Mouse (Mus musculus) heart, postnatal 36 days (tissue): ENCODE results near the gene Brsk1. TPM values are rescaled to one million over a fixed set of nuclear protein-coding genes. Genes with fewer than 3 reads are reported as not detected.
A peak's percentile ranks its signal among the peaks of the same experiment; 100 is the strongest.

Experiments
- DNase-seq, 2 experiments: peaks; one replicate each; pipeline ENCODE4 v3.0.0; 2021 to 2022
- intact Hi-C: fragments of 180-260 bp; cut with DNase I; formaldehyde crosslinking; loops from one replicate; pipeline ENCODE4 v1.15.1; 2025
- total RNA-seq, 2 experiments: library from RNA; stranded (reverse); gene quantifications; 2 replicates each; pipeline ENCODE4 v1.2.3; 2021

The Brsk1 gene
- total RNA-seq, 2 experiments from 2014 or later = 1.2 TPM

- intact Hi-C loops = no loop called here
- no peak for DNase-seq
Measured at GRCm38 (mm10) chr7:4663742-4664141, 26.7 kb upstream of the Brsk1 start.

DNA sequence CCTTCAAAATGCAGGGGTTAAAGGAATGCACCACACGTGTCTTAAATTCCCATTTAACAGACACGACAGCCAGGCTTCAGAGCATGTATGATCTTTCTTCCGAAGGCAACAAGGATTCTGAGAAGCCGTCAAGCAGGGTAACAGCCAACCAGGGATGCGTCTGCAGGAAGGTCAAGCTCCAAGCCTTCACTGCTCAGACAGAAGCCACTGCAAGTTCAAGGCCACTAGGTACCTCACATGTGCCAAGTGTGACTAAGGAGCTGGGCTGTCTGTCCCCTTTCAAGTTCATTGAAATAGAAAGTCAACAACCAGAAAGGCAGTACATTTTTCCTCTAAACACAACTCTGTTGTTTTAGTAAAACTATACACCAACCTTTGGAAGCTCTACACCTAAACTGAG lies 23.5 kb upstream of the Brsk1 start:
- intact Hi-C loops = no loop called here
- DNase-seq = no peak

GRCm38 (mm10) chr7:4668506-4668905 lies 21.9 kb upstream of the Brsk1 start:
- intact Hi-C loops = no loop called here
- no peak for DNase-seq

GRCm38 (mm10) chr7:4669156-4669555 lies 21.2 kb upstream of the Brsk1 start:
- intact Hi-C loops = no loop called here
- DNase-seq = no peak

GRCm38 (mm10) chr7:4670655-4671255 lies 19.6 kb upstream of the Brsk1 start:
- intact Hi-C loops = no loop called here
- DNase-seq = no peak

DNA sequence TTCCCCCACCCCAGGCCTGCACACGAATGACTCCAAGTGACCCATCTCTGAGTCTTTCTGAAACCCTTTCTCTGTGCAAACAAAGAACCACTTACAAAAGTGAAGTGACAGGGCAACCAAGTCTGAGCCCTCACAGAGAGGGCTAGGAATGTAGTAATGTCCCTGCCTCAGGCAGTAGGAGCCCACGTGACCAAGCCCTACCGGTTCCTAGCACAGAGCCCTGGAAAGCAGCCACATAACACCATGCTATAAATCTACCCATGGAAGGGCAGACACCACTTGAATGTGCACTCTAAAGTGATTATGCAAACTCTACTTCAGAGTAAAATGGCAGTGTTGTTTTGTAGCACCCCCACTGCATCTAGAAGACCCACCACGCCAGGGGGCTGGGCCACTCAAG lies 18.4 kb upstream of the Brsk1 start:
- intact Hi-C loops = no loop called here
- no peak for DNase-seq

- intact Hi-C loops = no loop called here
- DNase-seq = no peak
Measured at GRCm38 (mm10) chr7:4674114-4674731, 16.2 kb upstream of the Brsk1 start.

- intact Hi-C loops = no loop called here
Measured at GRCm38 (mm10) chr7:4675200-4675599, 15.2 kb upstream of the Brsk1 start.

GRCm38 (mm10) chr7:4683307-4683706 lies 7.1 kb upstream of the Brsk1 start:
- intact Hi-C loops = no loop called here
- no peak for DNase-seq

More at GRCm38 (mm10) chr7:4675200-4675599, 15.2 kb upstream of the Brsk1 start:
- no peak for DNase-seq

GRCm38 (mm10) chr7:4684203-4684602 lies 6.2 kb upstream of the Brsk1 start:
- intact Hi-C loops = no loop called here
- no peak for DNase-seq

DNA sequence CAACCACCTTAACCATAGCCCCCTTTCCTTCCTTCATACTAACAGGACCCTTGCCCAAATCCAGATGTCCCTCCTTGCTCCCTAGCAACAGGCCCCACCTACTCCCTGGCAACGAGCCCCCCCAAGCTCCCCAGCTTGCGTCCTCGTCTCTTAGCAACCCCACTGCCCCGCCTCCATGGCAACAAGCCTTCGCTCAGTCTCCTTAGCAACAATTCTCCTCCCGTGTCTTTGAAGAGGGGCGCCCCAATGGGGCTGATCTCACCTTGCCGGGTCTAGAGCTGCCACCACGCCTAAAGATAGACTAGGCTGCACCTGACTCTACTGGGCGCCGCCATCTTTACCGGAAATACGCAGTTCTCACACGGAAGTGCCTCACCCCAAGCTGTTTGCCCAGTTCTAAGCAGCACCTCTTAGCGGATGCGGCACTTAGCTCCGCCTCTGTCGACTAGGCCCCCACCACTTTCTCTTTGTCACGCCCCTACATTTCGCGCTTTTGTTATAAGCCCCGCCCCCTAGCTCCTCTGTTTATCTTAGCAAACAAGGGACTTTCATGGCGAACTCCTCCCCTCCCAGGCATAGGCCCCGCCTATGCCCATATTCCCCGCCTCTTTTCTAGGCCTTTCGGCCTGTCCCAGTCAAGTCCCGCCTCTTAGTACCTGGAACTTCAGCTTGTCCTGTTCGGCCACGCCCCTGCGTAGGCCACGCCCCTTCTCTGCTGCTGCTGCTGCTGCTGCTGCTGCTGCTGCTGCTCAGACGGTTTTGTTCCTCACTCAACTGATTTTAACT lies 5.6 kb upstream of the Brsk1 start, which contains the start of gene Hspbp1:
TSS of gene Hspbp1 (minus strand) at position 437 of the 786 bp plus-strand sequence.
- intact Hi-C loops = loop anchor here (1.0 kb wide), 1 partner anchor 25 kb away; no protein-coding TSS in a partner anchor
- DNase-seq = peak; percentile 91 to 93

DNA sequence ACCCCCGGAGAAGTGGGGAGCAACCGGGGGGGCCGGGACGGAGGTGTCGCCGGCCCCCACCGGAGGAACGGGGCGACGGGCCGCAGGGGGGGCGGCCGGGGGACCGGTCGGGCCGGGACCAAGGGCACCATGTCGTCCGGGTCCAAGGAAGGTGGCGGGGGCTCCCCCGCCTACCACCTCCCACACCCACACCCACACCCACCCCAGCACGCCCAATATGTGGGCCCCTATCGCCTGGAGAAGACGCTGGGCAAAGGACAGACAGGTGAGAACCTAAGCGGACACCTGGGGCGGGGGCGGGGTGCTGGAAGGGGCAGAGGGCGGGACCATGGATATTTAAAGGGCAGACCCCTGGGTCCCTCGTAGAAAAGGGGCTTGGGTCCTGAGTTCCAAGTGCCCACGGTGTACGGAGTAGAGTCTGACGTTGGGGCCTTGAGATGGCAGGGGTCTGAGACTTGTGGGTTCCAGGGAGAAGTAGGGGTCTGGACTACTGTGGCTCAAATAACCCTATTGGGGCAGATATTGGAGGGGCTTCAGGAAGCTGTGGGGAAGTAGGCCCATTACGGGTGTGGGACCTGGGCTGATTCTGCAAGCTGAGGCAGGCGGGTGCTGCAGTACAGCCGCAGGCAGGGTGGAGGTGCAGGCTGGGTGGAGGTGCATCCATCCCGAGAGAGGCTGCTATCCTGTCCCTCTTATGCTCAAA lies 698 bp downstream of the Brsk1 start:
- intact Hi-C loops = no loop called here
- DNase-seq = no peak

DNA sequence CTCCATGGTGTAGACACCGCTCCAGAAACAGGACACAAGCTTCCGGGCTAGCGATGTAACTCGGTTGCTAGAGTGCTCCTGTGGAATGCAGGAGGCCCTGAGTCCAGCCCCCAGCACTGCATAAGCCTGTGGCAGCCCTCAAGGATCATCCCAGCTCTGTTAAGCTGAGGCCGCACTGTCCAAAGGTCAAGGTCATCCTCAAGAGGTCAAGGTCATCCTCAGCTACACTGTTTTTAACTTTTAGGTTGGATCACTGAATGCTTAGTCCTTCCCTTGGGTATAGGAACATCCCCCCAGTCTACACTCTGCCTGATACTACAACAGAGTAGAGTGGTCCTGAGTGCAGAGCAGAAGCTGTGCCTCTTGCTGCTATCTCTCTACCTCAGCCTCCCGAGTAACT lies 2.6 kb downstream of the Brsk1 start:
- DNase-seq = no peak
- intact Hi-C loops = no loop called here

DNA sequence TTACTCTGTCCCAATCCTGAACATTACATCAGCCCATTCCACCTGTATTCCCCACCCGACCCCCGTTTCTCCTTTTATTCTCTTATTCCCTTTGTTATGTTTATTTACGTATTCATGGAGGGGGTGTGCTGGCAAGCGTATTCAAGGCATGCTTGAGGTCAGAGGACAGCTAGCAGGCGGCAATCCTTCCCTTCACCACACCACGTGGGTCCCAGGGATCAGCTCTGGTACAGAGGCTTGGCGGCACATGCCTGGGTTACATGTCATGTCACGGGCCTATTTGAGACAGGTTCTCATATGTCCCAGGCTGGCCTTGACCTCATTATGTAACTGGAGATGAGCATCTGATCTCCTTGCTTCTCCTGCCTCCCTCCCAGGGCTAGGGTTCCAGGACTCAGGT lies 11.9 kb downstream of the Brsk1 start:
- no peak for DNase-seq
- intact Hi-C loops = no loop called here

DNA sequence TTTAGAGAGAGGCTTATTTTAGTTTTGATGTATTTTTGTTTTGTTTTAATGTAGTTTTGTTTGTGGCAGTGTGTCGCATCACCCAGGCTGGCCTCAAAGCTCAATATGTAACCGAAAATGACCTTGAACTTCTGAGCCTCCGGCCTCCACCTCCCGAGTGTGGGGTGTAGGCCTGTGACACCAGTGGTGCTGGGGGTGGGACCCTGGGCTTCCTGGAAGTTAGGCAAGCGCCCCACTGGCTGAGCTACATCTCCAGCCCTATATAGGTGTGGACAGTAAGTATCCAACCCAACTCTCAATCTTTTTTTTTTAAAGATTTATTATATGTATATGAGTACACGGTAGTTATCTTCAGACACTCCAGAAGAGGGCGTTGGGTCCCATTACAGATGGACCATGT lies 12.8 kb downstream of the Brsk1 start:
- intact Hi-C loops = no loop called here
- DNase-seq = no peak

- peak in 1 of 2 experiments; percentile 53 for DNase-seq
- intact Hi-C loops = no loop called here
Measured at GRCm38 (mm10) chr7:4705098-4705497, 14.7 kb downstream of the Brsk1 start.

GRCm38 (mm10) chr7:4712594-4712993 lies 22.2 kb downstream of the Brsk1 start:
- DNase-seq = no peak
- intact Hi-C loops = no loop called here

DNA sequence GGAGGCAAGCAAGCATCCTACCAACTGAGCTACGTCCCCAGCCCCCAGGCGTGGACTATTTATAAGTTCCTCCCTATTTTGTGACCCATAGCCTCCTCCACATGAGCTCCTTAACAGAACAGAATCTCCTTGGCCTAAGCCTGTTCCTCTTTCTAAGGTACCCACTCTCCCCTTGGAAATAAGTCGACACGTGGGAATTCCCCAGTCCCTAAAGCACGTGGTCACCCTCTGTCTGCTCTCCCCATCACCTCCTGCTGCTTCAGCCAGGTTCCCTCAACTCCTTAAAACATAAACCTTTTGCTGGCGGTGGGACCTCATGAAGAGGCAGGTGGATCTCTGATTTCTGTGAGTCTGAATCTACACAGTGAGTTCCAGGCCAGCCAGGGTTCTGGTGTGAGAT lies 26.6 kb downstream of the Brsk1 start:
- no peak for DNase-seq
- intact Hi-C loops = no loop called here

- intact Hi-C loops = no loop called here
- DNase-seq = no peak
Measured at GRCm38 (mm10) chr7:4719276-4719675, 28.9 kb downstream of the Brsk1 start.

DNA sequence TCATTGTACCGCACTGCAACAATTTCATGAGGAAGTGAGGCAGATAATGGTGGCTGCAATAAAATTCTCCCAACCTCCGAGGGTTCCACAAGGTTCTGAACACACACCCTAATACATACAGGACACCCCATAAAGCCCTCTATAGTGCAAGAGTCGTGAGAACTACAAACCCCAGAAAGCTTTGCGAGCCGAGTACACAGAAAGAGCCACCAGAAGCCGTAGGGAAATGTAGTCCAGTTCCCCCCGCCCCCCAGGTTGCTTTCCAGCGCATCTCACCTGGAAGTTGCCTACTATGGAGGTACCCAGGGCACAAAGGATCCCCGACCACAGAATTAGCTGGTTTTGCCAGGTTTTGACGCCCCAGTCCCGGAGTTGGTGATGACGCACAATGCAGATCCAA lies 33.1 kb downstream of the Brsk1 start:
- peak in 1 of 2 experiments; percentile 34 for DNase-seq
- intact Hi-C loops = no loop called here

- DNase-seq = no peak
Measured at GRCm38 (mm10) chr7:4724359-4724758, 34.0 kb downstream of the Brsk1 start.

More at GRCm38 (mm10) chr7:4724359-4724758, 34.0 kb downstream of the Brsk1 start:
- intact Hi-C loops = no loop called here
